Mouse (Mus musculus): ENCODE measurements around the gene Sh3bp4.

Gene Sh3bp4

DNA sequence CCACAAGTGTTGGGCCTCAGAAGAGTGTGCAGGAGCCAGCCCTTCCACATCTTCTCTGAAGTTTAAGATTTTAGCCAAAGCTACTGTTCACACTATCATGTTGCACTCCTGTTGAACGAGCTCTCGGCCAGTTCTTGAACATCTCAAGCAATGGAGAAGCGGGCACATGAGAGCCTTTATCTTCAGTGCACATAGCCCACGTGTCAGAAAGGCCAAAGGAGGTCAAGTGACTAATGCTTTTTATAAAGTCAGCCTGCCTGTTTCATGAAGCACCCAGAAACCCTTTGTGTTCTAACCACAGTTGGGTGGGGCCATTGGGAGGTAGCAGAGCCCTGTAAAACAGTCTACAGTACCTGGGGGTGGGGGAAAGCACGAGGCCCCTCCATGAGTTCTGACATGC is 52.2 kb downstream of the Sh3bp4 start:
- DNase-seq (ENCODE audit: low read depth, low spot score), result no peak

- no peak for DNase-seq (ENCODE audit: low read depth, low spot score)
Observed at GRCm38 (mm10) chr1:89124076-89124475, 53.9 kb downstream of the Sh3bp4 start.

GRCm38 (mm10) chr1:89127163-89127562 is 56.9 kb downstream of the Sh3bp4 start:
- DNase-seq (ENCODE audit: low read depth, low spot score), result no peak

DNA sequence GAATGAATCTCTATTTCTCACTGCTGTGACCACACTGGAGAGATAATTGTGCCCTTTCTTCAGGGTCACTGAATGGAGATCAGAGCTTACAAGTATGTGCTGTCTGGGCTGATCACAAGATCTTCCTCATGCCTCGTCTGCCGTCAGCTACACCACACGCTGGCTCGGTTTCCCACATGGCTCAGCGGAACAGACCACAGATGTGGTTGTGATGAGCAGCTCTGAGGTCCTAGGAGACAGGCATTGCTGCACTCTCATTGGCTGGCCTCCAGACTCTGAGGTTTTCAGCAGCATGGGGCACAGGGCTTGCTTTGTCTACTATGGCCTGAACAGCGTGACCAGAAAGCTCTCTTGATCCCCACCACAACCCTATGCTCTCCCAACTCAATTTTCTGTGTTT is 60.2 kb downstream of the Sh3bp4 start:
- DNase-seq (ENCODE audit: low read depth, low spot score), result peak; percentile 34

- DNase-seq (ENCODE audit: low read depth, low spot score), result no peak
Observed at GRCm38 (mm10) chr1:89131018-89131540, 60.9 kb downstream of the Sh3bp4 start.

DNA sequence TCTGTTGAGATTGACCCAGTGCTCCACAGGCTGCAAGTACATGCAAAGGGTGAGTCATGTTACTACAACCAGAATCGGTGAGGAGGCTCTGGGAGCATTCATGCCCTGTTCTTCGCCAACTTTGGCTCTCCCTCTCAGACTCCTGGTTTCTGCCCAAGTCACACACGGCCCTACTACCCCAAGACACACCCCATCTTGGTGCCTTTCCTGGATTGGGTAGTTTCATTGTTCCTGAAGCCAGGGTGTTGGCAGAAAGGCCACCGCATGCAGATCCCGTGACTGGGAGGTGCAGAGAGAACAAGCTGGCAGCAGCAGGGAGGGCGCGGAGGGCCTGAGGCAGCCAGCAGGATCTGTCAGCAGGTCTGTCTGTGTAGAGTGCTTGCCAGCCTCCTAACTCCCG is 61.5 kb downstream of the Sh3bp4 start:
- DNase-seq (ENCODE audit: low read depth, low spot score), result no peak

GRCm38 (mm10) chr1:89133266-89133665 is 63.1 kb downstream of the Sh3bp4 start:
- no peak for DNase-seq (ENCODE audit: low read depth, low spot score)

DNA sequence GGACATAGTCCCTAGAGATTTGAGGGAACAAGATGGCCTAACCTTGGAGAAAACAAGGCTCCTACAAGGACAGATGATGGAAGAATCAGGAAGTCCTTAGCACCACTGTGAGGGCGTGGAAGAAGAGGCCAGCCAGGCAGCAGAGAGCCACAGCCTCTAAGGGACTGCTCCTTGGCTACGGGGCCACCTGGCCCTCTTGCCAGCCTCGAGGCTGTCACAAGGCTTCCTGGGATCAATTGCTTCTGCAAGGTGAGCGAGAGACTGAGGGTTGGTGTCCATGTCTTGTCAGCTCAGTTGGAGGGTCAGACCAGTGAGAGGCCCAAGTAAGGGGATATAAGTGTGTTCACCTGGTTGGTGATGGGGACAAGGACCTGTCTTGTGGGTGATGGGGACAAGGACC is 63.5 kb downstream of the Sh3bp4 start:
- DNase-seq (ENCODE audit: low read depth, low spot score), result no peak

- peak; percentile 46 for DNase-seq (ENCODE audit: low read depth, low spot score)
Observed at GRCm38 (mm10) chr1:89136089-89136811, 66.0 kb downstream of the Sh3bp4 start.

DNA sequence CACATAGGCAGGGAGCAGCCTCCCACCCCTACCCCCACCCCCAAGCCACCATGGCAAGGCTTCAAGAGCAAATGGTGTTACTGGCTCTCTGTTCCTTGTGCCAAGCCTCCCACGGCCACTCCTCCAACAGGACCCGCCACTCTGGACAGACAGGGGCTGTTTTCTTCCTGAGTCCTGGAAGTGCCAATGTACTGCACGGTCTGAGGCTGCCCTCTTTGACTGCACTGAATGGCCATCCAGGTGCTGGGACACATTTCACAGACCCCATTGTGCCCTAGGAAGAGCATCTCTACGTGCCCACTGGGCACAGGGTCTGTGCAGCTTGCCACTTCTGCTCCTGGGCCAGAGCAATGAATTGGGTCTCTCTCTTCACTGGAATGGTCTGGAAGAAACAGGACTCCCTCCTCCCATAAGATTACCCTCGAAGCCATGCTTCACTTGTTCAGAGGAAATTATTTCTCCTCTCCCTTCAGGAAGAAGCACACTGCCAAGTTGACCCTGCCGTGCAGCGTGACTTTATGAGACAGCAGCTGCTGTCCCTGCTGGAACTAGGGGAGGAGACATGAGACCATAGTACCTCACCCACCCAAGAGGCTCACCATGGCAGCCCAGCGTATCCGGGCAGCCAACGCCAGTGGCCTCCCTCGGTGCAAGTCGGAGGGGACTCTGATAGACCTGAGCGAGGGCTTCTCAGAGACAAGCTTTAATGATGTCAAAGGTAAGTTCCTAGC is 67.0 kb downstream of the Sh3bp4 start:
- DNase-seq (ENCODE audit: low read depth, low spot score), result no peak

GRCm38 (mm10) chr1:89138316-89138715 is 68.1 kb downstream of the Sh3bp4 start:
- no peak for DNase-seq (ENCODE audit: low read depth, low spot score)

- no peak for DNase-seq (ENCODE audit: low read depth, low spot score)
Observed at GRCm38 (mm10) chr1:89140113-89140512, 69.9 kb downstream of the Sh3bp4 start.

GRCm38 (mm10) chr1:89151071-89151470 is 80.9 kb downstream of the Sh3bp4 start:
- no peak for DNase-seq (ENCODE audit: low read depth, low spot score)

- DNase-seq (ENCODE audit: low read depth, low spot score), result no peak
Observed at GRCm38 (mm10) chr1:89152576-89152975, 82.4 kb downstream of the Sh3bp4 start.

- DNase-seq (ENCODE audit: low read depth, low spot score), result no peak
Observed at GRCm38 (mm10) chr1:89153203-89153602, 83.0 kb downstream of the Sh3bp4 start.

DNA sequence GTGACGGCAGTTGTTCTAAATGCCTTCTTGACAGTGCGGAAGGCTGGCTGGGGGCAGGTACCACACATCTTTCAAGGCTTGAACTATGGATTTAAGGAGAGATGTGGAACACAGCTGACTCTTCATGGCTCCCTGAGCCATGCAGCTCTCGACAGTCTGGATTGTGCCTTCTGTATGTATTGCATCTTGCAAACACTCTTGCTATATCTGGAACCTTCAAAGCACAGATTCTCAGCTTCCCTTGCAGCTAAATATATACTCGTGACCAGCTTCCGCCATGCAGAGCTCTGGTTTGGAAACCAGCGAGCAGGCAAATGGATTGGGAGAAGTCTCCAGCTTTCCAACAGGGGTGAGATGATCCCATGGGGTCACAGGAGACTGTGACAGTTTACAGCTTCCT is 93.3 kb downstream of the Sh3bp4 start:
- DNase-seq (ENCODE audit: low read depth, low spot score), result no peak

GRCm38 (mm10) chr1:89164281-89164680 is 94.1 kb downstream of the Sh3bp4 start:
- DNase-seq (ENCODE audit: low read depth, low spot score), result no peak

DNA sequence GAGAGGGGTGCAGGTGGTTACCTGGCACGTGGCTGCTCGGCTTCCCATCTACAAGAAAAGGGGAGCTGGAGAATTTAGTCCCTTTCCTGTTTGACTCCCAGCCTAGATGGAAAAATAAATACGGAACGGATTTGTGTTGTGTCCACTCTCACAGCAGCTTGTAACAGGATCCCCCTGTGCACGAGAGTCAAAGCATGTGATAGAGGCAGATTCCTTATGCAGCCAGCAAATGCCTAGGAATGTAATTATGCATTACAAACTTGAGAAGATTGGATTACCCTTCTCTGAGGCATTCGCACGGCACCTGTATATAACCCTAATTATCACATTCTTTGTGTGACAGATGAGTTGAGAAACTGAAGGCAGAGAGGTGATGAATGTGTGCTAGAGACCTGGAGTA is 94.5 kb downstream of the Sh3bp4 start:
- no peak for DNase-seq (ENCODE audit: low read depth, low spot score)

- no peak for DNase-seq (ENCODE audit: low read depth, low spot score)
Observed at GRCm38 (mm10) chr1:89166814-89167249, 96.6 kb downstream of the Sh3bp4 start.

DNA sequence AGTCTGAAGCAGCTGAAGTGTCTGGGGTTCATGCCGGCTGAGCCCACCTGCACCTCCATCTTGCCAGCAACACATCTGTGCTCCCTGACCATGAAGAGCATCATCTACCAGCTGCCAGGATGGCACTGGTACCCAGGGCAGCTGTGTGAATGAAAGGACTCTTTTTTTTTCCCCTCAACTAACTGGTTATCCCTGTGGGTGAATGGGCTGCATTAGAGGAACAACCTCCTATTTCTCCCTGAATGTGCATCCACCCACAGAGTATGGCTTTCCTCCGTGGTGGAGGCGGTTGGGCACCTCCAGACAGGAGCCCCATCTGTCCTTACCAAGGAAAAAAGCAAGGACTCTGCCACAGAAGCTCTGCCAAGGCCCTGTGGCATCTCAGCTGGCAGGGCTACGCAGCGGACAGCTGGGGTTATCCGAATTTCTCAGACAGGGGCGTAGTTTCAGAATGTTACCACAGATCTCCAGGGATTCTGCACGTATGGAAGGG is 101.1 kb downstream of the Sh3bp4 start:
- no peak for DNase-seq (ENCODE audit: low read depth, low spot score)

DNA sequence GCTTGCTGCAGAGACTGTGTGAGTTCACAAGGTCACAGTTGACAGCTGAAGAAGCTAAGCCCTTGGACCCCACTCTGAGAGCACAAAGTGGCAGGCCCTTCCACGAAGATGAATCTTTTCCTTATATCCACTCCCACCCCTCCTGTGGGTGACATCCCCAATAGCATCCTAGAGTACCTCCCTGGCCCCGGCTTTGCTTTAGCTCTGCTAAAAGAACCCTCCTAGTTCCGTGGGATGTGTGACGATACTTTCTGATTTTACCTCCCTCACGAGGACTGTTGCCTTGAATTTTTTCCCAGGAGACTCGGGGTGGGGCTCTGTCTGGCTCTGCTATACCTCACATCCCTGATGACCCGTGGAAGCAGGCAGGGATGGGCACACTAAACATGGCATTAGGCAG is 104.4 kb downstream of the Sh3bp4 start:
- no peak for DNase-seq (ENCODE audit: low read depth, low spot score)

DNA sequence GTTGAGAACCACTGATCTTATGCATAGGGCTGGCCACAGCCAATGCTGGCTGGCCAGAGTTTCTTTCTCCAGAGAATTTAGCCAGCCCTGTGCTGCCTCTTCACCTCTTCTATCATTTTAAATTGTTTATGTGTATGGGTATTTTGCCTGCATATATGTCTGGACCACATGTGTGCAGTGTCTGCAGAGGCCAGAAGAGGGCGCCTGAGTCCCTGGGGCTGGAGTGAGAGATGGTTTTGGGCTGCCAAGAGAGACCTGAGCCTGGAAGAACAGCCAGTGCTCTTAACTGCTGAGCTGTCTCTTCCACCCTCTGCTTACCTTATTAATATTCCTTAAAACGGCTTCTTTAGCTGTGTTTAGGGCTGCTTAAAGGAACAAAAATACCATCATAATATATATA is 105.1 kb downstream of the Sh3bp4 start:
- no peak for DNase-seq (ENCODE audit: low read depth, low spot score)

Data from skeletal muscle tissue, adult 2 months (tissue).